In the genomic region with DNA sequence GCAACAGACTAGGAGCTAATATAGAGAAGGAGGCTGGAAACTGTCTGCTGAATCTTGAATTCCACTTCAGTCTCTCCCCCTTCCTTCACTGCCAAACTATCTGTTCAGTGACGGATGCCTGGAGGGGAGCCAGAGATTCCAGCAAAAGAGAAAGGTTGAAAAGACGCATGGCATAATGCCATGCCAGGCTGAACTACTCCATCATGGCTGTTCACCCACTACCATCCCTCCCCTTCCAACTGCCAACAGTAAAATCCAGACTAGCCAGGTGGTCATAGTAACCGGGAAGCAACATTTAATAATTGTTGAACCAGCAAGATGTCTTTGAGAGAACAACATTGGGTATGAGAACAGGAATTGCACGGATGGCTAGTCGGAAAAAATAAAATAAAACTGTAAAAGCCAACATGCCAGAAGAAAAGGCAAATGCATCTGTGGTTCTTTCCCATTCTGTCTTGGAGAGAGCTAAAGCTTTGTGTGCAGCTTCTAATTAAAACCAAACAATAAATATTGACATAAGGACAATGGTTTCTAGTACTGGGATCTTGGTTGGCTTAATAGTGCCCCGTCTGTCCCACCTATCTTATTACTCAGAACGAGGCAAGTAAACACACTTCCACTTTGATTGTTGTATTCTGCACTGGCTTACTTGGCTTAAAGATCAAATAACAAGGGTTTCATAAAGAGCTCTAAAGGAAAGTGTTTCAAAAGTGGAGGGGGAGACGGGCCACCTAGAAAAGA, we compare ENCODE assay signal across 9 mouse cellular contexts.
A peak's percentile ranks its signal among the peaks of the same experiment; 100 is the strongest.
DNase-seq lines count a peak whose midpoint lies in the region; ATAC-seq and TF ChIP-seq lines count a peak whose summit lies in the region.
"Had no signal": no experiment of that assay in that cellular context is flagged by ENCODE, and none has a peak within 500 bp of the region (broad histone marks: within the 10 kb centered on the region; RNA-seq: fewer than 3 reads in every experiment).

No protein-coding gene starts in this region.

- H3K79me2 ChIP-seq in heart, adult 2 months (replicated peaks; ENCODE audit: control insufficient read depth, insufficient read depth, low read length), result no peaks in the 10 kb centered on the region

- no peak overlapping the region for H3K27ac ChIP-seq in heart, adult 2 months
- H3K27ac ChIP-seq in hindbrain, embryonic 11.5 days (ENCODE audit: low read depth, low read length), result no peak overlapping the region
- H3K27ac ChIP-seq in intestine, embryonic 15.5 days, result no peak overlapping the region
- H3K27ac ChIP-seq: liver, embryonic 13.5 days had no signal

- ATAC-seq in hindbrain, embryonic 11.5 days (ENCODE audit: low FRiP score), result peak; percentile 25; the same call in 1 of the 2 replicates
- ATAC-seq in intestine, embryonic 15.5 days, result no peak

- no peaks in the 10 kb centered on the region for H3K9me3 ChIP-seq in hindbrain, embryonic 11.5 days (ENCODE audit: control insufficient read depth, low read length)
- H3K9me3 ChIP-seq in intestine, embryonic 15.5 days, result no peaks in the 10 kb centered on the region
- H3K9me3 ChIP-seq: liver, embryonic 13.5 days had no signal

- no peak for TF ChIP-seq POLR2A in heart, adult 2 months (IDR thresholded peaks at IDR 0.05; ENCODE audit: insufficient read depth, low read depth, low read length)

- TF ChIP-seq EP300 in heart, adult 2 months (IDR thresholded peaks at IDR 0.05; ENCODE audit: insufficient read depth, low read depth, low read length), result no peak

- intact Hi-C loops in heart, postnatal 14 days (cut with DNase I), result loop anchor here (5.0 to 10.0 kb wide), 2 partner anchors 54 to 77 kb away; a partner anchor contains a TSS
- intact Hi-C loops in heart, adult 2 months (cut with DNase I), result no loop called here

- H3K9ac ChIP-seq in heart, adult 2 months (ENCODE audit: low read depth, low read length), result no peak overlapping the region
- no peak overlapping the region for H3K9ac ChIP-seq in hindbrain, embryonic 11.5 days (ENCODE audit: low read depth, low read length)
- H3K9ac ChIP-seq in intestine, embryonic 15.5 days, result no peak overlapping the region
- H3K9ac ChIP-seq: liver, embryonic 13.5 days had no signal

- DNase-seq in heart, postnatal 14 days, result peak; percentile 11 to 62
- no peak for DNase-seq in heart, adult 2 months
- peak; percentile 43 to 74 for DNase-seq in adrenal gland, postnatal 36 days
- no peak for DNase-seq in hindbrain, embryonic 11.5 days (ENCODE audit: low spot score)
- peak; percentile 43 to 57 for DNase-seq in layer of hippocampus, postnatal 36 days
- DNase-seq in left cerebral cortex, adult 8-10 months (ENCODE audit: low spot score in 2 of 2), result no peak
- no peak for DNase-seq in thymus, postnatal 4 days
- DNase-seq: liver, embryonic 13.5 days had no signal

- no peaks in the 10 kb centered on the region for H3K27me3 ChIP-seq in heart, adult 2 months (ENCODE audit: control insufficient read depth, insufficient read depth, low read length)
- no peaks in the 10 kb centered on the region for H3K27me3 ChIP-seq in hindbrain, embryonic 11.5 days (ENCODE audit: control insufficient read depth, insufficient read depth, low read length)
- H3K27me3 ChIP-seq in intestine, embryonic 15.5 days (replicated peaks), result no peaks in the 10 kb centered on the region
- H3K27me3 ChIP-seq: liver, embryonic 13.5 days had no signal

- 66% methylated on average over 8 of the region's 8 CpGs for WGBS in heart, adult 2 months
- 70% methylated on average over 8 of the region's 8 CpGs for WGBS in hindbrain, embryonic 11.5 days
- 66% methylated on average over 8 of the region's 8 CpGs for WGBS in intestine, embryonic 15.5 days

- TF ChIP-seq CTCF in heart, adult 2 months (IDR thresholded peaks at IDR 0.05), result no peak

- no peak overlapping the region for H3K4me2 ChIP-seq in hindbrain, embryonic 11.5 days (replicated peaks; ENCODE audit: low read depth, low read length)
- H3K4me2 ChIP-seq in intestine, embryonic 15.5 days (replicated peaks), result no peak overlapping the region
- H3K4me2 ChIP-seq: liver, embryonic 13.5 days had no signal

- H3K4me3 ChIP-seq in heart, adult 2 months, result no peak overlapping the region
- no peak overlapping the region for H3K4me3 ChIP-seq in hindbrain, embryonic 11.5 days (ENCODE audit: low read depth, low read length)
- H3K4me3 ChIP-seq in intestine, embryonic 15.5 days (replicated peaks), result no peak overlapping the region
- H3K4me3 ChIP-seq: liver, embryonic 13.5 days had no signal

- H3K4me1 ChIP-seq in heart, adult 2 months (ENCODE audit: control insufficient read depth, insufficient read depth, low read length), result no peaks in the 10 kb centered on the region; the same call in 1 of the 2 replicates
- H3K4me1 ChIP-seq in hindbrain, embryonic 11.5 days (replicated peaks; ENCODE audit: control insufficient read depth, insufficient read depth, low read length), result no peaks in the 10 kb centered on the region
- no peaks in the 10 kb centered on the region for H3K4me1 ChIP-seq in intestine, embryonic 15.5 days (replicated peaks)
- H3K4me1 ChIP-seq: liver, embryonic 13.5 days had no signal

- H3K36me3 ChIP-seq in heart, adult 2 months (ENCODE audit: control insufficient read depth, insufficient read depth, low read length), result no peaks in the 10 kb centered on the region
- no peaks in the 10 kb centered on the region for H3K36me3 ChIP-seq in hindbrain, embryonic 11.5 days (ENCODE audit: control insufficient read depth, insufficient read depth, low read length)
- no peaks in the 10 kb centered on the region for H3K36me3 ChIP-seq in intestine, embryonic 15.5 days
- H3K36me3 ChIP-seq: liver, embryonic 13.5 days had no signal

Comparison
In these comparisons a context has a peak if more than half of its experiments do, and no peak if none do; other contexts are left out.
1. DNase-seq: peak in heart, postnatal 14 days (2 of 2), adrenal gland, postnatal 36 days (2 of 2) and layer of hippocampus, postnatal 36 days (2 of 2); none in heart, adult 2 months (0 of 2), hindbrain, embryonic 11.5 days (single experiment), left cerebral cortex, adult 8-10 months (0 of 2) and thymus, postnatal 4 days (single experiment).